Mouse (Mus musculus): ENCODE data around the gene Lrrc29.
"Not testable (repeated sequence)": the region's sequence is repeated elsewhere in the genome, so short reads cannot be mapped to it uniquely, and the experiment has no call there.

Lrrc29 gene

DNA sequence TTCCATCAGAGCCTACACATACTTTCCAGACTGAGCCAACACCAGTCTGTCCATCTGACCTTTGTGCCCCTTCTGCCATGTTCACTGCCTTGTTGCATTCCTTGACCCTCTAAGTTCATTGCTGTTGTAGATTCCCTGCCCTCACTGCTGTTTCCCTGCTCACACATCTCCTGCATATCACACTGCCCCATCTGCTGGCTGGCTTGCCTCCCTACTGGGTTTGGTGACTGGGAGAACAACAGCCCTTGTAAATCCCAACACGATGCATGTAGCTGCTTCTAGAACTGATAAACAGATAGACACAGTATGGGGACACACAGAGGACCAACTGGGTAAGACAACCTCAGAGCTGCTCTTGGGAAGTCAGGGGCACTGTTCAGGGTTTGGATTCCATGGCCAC, 14.4 kb downstream of the Lrrc29 start:
- no peak for DNase-seq (ENCODE audit: low spot score in 2 of 2)

DNA sequence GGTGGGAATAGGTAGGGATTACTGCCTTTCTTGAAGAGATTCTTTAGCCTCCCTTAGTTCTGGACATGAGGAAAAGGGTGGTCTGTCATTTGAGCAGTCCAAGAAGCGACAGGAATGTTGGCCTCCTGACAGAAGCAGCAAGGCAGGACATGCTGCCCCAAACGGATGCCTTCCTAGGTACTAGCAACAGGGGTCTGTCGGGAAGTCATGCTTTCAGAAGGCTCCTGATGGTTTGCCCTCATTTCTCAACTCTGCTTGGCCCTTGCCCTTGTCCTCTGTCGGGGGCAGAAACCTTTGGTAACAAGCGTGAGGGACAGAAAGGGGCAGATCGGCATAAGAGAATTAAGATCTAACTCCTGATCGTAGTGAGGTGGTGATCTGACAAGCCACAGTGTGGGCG, 16.0 kb downstream of the Lrrc29 start:
- DNase-seq (ENCODE audit: low spot score in 2 of 2) = no peak

DNA sequence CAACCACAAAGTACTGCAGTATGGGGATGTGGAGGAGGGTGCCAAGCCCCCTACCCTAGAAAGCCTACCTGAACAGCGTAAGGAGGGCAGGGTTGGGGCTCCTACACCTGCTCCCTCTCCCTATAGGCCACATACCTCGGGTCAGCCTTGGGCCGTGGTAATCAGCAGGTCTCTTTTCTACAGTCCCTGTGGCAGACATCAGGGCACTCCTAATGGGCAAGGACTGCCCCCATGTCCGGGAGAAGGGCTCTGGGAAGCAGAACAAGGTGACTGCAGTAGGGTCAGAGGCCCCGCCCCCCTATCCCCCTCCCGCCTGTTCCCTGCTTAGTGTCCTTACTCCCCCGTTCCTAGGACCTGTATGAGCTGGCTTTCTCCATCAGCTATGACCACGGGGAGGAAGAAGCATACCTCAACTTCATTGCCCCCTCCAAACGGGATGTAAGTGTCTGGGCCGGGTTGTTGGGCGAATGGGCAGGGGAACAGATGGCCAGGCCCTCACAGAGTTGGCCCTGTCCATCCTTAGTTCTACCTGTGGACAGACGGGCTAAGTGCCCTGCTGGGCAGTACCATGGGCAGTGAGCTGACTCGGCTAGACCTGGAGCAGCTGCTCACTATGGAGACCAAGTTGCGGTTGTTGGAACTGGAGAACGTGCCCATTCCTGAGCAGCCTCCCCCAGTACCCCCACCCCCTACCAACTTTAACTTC, 16.8 kb downstream of the Lrrc29 start:
- no peak for DNase-seq (ENCODE audit: low spot score in 2 of 2)

DNA sequence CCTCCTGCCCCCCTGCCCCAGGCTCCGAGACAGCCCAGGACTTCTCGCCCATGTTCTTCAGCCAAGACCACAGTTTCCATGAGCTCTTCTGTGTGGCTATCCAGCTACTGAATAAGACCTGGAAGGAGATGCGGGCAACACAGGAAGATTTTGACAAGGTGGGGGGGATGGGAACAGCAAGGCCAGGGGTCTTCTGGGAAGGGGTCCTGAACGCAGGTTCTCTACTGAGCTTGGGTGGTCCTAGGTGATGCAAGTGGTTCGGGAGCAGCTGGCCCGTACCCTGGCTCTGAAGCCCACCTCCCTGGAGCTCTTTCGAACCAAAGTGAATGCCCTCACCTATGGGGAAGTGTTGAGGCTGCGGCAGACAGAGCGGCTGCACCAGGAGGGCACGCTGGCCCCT, 17.6 kb downstream of the Lrrc29 start:
- DNase-seq (ENCODE audit: low spot score in 2 of 2) = no peak

DNA sequence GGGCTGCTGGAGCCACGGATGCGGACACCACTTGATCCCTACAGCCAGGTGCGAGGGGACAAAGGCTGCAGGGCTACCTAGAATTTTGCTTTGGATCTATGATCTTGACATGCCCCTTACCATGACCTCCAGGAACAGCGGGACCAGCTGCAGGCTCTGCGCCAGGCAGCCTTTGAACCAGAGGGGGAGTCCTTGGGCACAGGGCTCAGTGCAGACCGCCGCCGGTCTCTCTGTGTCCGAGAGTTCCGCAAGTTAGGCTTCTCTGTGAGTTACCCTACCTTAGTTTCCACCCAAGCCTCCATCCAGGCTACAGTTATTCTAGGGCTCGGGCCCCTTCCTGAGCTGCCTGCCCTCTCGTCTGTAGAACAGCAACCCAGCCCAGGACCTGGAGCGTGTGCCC, 18.4 kb downstream of the Lrrc29 start:
- DNase-seq (ENCODE audit: low spot score in 2 of 2) = no peak

DNA sequence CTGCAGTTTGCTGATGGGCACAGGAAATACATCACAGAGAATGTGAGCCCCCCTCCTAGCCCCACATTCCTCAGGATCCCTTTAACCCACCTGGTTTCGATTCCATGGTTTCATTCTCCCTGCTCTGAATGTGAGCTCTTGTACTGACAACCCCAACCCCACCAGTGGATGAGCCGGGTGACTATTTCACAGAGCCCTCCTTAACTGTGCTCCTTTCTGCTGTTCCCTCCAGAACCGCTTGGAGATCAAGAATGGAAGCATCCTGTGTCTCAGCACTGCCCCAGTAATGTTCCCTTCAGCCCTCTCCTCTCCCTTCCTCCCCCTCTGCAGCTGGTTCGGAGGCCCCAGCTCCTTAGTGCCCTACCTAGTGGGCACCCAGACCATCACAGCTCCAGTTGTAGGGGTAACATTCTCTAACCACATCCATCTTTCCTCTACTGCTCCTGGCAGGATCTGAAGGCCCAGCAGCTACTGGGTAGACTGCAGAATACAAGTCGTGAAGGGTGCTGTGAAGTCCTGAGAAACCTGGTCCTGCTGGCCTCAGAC, 19.9 kb downstream of the Lrrc29 start:
- DNase-seq (ENCODE audit: low spot score in 2 of 2) = no peak

DNA sequence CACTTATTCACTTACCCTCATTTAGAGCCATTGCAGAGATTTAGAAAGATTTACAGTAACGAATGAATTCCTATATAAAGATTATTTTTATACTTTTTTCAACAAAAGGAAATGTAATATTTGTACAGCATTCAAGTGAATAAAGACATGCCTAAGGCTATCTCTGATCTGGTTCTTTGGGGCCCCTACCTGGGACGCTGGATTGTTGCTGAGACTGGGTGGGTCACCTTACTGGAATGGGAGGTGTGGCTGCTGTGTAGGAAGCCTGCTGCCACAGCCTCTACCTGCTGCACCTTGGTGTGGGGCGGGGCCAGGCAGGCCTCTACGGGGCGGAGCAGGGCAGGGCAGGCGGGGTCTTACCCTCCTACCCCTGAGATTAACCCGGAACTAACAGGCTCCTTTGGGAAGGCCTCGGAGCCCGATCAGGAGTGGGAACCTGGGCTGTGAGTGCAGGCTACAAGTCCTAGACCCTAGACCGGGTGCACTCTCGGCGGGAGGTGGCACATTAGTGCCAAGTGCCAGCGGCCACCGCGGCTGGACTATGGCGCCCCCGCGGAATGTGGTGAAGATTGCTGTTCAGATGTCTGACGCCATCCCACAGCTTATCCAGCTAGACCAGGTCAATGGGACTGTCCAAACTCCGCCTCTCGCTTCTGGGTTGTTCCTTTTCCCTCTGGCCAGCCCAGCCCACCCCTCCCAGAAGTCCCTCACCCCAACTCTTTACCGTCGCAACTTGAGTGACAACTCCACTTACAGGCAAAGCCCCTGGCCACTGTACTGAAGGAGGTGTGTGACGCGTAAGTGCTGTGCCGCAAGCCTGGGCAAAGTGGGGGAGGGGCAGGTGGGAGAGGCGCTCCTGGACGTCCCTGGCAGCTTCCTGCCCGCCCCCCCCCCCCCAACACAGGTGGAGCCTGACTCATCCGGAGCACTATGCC, 20.6 kb downstream of the Lrrc29 start, which contains the start of gene Elmo3:
TSS of gene Elmo3 (plus strand) at position 391 of the 935 bp plus-strand sequence.
- peak in 1 of 2 experiments; percentile 77 for DNase-seq (ENCODE audit: low spot score in 2 of 2)

DNA sequence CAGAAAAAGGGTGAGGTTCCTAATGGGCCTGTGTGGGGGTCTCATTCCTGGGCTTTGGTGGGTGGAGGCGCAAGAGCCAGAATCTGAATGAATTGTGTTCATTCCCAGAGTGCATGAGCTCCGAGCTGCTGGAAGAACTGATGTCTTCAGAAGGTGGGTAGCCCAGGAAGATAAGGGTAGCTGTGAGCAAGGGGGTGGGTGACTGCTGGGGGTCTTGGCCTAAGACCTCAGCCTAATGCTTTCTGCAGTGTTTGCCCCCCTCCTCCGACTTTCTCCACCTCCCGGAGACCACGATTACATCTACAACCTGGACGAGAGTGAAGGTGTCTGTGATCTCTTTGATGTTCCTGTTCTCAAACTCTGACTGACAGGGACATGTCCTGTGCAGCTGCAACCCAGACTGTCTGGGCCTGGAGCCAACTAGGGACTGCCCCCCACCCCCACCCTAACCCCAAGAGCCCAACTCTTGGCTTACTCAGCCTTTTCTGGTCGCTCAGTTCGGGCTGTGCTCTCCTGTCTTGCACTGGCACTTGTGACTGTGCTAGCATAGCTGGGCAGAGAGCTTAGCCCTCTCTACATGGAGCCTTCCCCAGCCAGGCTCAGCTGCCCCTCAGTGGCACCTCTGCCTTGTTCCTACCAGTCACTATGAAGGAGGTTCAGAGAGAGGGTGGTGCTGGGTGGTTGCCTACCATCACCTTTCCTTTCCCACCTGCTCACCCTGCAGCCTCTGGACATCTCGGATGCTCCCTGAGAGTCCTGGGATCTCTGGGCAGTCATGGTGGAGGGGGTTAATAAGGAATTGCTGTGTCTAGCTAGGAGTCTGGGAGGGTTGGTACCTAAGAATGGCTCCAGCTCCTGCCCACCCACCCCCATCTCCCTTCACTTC, 21.5 kb downstream of the Lrrc29 start:
- DNase-seq (ENCODE audit: low spot score in 2 of 2) = no peak

DNA sequence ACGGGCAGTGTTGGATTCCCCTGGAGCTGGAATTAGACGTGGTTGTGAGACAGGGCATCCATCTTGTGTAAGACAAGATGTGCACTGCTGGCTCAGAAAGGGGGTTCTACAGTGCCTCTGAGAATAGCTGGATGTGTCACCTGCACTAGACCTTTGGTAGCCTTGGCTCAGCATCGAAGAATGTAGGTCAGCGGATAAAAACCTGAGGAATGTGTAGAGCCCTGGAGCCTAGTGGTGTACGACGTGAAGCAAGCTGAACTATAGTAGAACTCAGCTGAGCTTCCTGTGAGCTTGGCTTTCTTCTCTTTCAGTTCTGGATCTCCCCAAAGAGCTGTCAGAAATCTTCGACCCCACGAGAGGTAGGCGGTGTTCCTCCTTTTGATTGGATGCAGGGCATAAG, 22.2 kb downstream of the Lrrc29 start:
- no peak for DNase-seq (ENCODE audit: low spot score in 2 of 2)

DNA sequence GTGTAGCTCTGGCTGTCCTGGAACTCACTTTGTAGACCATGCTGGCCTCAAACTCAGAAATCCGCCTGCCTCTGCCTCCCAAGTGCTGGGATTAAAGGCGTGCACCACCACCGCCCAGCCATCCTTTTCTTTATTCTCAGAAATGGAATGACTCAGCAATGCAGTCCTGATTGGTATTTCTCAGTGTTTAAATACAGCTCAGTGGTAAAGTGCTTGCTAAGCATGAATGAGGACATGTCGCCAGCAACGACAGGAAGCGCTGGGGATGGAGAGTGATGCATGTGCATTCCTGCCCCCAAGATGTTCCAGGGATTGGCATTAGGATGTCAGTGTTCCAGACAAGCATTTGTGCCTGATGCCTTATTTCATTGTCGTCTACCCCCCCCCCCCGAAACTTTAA, 22.7 kb downstream of the Lrrc29 start:
- DNase-seq (ENCODE audit: low spot score in 2 of 2) = no peak

DNA sequence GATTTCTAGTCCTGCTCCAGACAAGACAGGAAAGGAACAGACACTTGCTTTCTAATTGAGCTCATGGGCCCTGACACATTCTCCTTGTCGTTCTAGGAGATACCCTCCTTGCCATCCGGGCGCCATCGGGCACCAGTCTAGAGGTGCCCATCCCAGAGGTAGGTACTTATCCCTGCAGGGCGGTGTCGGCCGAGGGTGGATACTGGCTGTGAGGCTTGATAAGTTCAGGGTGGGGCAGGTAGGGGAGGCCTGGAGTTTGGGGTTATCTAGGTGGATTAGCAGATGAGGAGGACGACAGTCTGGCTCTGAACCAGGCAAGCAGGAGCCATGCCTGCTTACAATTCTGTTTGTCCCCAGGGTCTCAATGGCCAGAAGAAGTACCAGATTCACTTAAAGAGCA, 26.1 kb downstream of the Lrrc29 start:
- no peak for DNase-seq (ENCODE audit: low spot score in 2 of 2)

DNA sequence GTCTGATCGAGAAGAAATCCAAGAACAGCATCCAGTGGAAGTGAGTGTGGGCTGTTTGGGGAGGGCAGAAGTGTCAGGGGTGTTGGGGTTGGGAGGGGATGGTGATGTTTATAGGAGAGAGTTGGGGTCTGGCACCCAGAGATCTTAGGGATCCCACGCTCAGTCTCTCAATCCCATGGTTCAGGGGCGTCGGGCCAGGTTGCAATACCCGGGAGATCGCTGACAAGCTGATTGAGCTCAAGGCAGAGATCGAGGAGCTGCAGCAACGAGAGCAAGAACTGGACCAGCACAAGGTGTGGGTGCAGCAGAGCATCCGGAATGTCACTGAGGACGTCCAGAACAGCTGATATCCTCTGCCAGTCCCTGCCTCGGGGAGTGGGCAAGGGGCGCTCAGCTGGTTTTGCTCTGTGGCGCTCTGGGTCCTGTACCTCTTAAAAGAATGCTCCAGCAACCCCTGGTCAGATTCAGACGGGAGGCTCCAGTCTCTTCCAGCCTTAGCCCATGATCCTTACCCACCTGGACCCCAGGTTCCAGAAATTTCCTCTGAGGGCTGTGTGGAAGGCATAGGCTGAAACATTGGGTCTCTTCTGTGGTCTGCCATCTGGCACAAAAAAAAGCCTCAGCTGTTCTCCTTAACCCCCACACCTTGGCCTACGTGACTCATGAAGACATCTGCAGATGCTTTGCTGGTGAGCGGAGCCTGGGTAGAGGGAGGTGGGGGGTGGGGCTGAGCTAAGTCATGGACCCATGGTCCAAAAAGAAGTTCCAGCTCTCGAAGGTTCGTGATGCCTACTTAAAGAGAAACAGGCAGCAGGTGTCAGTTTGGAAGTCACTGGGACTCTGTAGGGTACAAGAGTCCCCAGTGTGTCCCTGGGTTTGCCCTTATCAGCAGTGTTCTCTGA, 27.5 kb downstream of the Lrrc29 start:
- no peak for DNase-seq (ENCODE audit: low spot score in 2 of 2)

DNA sequence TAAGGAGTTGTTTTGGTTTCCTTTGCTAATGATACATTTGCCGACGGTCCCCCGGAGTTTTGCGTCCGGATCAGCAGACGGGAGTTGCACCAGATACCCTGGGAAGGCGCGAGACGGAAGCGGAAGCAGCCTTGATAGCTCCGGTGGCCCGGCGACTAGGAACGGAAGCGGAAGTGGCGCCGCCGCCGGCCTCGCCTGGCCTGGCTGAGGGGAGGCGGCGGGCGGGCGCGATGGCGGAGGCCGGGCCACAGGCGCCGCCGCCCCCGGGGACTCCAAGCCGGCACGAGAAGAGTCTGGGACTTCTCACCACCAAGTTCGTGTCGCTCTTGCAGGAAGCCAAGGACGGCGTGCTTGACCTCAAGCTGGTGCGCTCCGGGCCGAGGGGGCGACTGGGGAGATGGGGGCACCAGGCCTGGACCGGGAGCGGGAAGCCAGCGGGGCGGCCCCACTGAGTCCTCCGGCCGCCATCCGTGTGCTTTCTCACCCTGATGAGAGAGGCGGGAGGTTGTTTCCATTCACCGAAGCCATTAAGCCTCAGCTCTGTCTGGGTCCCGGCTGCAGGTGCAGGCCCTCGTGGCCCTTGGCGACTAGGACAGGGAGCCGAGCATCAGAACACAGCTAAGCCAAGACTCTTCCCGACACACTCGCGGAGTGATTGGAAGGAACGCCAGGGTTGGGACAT, 28.4 kb downstream of the Lrrc29 start, which contains the start of gene E2f4:
TSS of gene E2f4 (plus strand) at position 153 of the 682 bp plus-strand sequence.
- peak; percentile 96 for DNase-seq (ENCODE audit: low spot score in 2 of 2)

DNA sequence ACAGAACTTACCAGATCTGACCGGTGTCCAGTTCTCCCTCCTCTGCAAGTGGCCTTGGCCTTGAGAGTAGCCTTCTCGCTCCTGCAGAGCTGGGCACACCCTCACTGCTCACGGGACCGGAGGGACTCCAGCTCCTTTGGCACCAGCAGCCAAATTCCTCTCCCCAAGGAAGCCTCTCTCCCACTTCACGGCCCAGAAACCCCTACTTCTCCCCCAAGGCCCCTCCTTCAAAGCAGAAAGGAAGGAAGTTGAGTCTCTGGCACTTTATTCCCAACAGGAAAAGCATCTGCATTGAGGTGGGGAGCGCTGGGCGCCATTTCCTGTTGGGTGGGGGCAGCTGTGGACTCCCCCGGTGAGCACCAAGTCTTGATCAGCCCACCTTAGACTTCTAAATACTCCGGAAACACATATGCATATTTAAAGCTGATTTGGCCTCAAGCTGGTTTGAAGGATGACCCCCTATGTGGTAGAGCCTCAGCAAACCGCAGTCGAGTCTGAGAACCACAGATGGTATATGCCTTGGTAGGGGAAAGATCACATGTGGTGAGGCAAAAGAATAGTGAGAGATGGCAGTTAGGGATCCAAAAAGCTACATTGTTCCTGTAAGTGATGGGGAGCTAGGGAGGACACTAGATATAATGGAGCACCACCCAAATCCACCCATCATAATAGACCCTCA, 30.0 kb downstream of the Lrrc29 start, which contains the start of gene Exoc3l:
TSS of gene Exoc3l (minus strand) at position 207 of the 679 bp plus-strand sequence.
- no peak for DNase-seq (ENCODE audit: low spot score in 2 of 2)

DNA sequence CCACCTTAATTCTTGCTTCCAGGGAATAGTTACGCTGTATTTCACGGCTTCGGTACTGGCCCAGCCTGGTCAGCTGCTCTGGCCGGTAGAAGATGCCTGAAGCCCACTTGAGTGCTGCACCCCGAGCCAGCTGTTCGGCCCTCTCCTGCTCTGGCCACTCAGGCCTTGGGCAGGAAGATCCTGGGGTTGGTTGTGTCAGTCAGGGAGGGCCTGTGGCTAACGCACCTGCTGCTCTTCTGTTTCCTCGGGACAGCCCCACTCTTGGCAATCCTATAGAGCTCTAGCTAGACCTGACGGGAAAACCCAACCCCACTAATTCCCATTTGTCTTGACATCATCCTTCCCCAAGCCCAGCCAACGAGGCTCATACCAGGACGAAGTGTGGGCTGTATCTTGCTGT, 30.8 kb downstream of the Lrrc29 start:
- peak in 1 of 2 experiments; percentile 31 for DNase-seq (ENCODE audit: low spot score in 2 of 2)

DNA sequence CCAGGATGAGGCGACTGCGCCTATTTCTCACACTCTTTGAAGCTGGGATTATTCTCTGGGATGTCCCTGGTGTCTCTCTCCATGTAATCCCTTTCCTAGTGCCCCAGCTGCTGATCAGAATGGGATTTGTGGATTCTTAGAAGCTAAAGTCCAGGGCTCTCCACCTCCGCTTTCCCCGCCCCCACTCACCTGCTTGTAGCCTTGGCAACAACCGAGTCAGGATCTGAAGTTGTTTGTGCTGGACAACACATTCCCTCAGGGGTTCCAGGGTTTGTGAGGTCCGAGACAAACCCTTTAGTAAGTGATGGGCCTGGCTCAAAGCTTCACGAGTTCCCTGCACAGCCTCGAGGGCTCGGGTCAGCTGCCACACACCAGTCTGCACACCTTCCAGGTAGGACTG, 31.3 kb downstream of the Lrrc29 start:
- peak in 1 of 2 experiments; percentile 26 for DNase-seq (ENCODE audit: low spot score in 2 of 2)

DNA sequence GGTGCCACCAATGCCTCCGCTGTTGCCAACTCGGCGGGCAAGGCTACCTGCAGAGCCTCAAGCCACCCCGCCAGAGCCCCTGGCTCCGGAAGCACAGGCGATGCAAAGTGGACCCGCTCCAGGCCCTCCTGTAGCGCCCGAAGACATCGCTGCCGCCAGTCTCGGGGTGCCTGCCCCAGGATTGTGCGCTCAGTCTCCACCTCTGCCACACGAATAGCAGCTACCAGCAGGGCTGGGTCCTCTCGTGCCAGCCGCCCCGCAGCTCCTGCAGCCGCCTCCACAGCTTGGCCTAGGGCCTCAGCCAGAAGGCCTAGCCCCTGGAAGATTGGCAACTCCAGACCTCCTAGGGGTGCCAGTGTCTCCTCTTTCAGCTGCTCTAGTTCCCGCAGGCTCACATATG, 32.7 kb downstream of the Lrrc29 start:
- DNase-seq (ENCODE audit: low spot score in 2 of 2) = no peak

DNA sequence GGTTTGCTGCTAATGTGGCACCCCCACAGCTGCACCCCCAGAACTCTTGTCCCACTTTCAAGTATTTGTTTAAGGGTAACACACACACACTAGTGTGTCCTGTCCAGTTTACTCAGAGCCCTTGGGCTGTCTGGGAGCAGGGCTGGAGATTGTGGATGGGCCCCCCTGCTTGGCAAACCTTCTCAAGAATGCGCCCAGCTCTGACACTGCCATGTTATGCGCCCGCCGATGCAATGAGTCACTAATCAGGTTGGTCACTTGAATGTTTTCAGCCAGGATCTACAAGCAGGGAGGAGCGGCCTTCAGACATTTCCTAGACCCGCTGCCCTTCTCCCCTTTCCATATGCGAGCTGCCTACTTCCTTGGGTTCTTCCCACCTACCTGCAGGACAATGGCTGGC, 33.6 kb downstream of the Lrrc29 start:
- DNase-seq (ENCODE audit: low spot score in 2 of 2) = peak in 1 of 2 experiments; percentile 27

DNA sequence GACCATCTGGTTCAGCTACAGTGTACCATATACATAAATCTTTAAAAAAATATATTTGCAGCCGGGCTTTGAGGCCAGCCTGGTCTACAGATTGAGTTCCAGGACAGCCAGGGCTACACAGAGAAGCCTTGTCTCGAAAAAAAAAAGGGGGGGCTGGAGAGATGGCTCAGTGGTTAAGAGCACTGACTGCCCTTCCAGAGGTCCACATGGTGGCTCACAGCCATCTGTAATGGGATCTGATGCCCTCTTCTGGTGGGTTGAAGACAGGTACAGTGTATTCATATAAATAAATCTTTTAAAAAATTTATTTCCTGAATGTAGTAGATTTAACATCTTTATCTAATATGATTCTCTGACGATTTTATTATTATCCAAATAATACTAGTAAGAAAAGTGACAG, 34.3 kb downstream of the Lrrc29 start:
- DNase-seq (ENCODE audit: low spot score in 2 of 2) = not testable (repeated sequence)

Data from right cerebral cortex, postnatal 10 days (tissue).